Mouse (Mus musculus) embryonic facial prominence, embryonic 10.5 days (tissue): ENCODE data around the gene Bag6. TPM values are rescaled to one million over a fixed set of nuclear protein-coding genes. Genes with fewer than 3 reads are reported as not detected.

Experiments used
- DNase-seq: peaks from one replicate; pipeline ENCODE4 v3.0.0-alpha.2; 2017; ENCODE audit warnings: low spot score
- H3K27ac ChIP-seq: fragments of 300-500 bp; sonication (generic); replicated peaks from 2 replicates; pipeline ENCODE4 v1.5.1; 2016; ENCODE audit warnings: mild to moderate bottlenecking
- H3K27me3 ChIP-seq: fragments of 300-500 bp; sonication (generic); replicated peaks from 2 replicates; pipeline ENCODE4 v1.6.1; 2016; ENCODE audit warnings: low read depth, mild to moderate bottlenecking; ENCODE audit not compliant: poor library complexity, severe bottlenecking
- H3K36me3 ChIP-seq: fragments of 300-500 bp; sonication (generic); replicated peaks from 2 replicates; pipeline ENCODE4 v1.6.1; 2016; ENCODE audit warnings: mild to moderate bottlenecking, moderate library complexity
- H3K4me1 ChIP-seq: fragments of 300-500 bp; sonication (generic); 2 replicates; pipeline ENCODE4 v1.6.1; 2016
- H3K4me3 ChIP-seq: fragments of 300-500 bp; sonication (generic); 2 replicates; pipeline ENCODE4 v1.5.1; 2016; ENCODE audit warnings: mild to moderate bottlenecking, moderate library complexity
- H3K9me3 ChIP-seq: fragments of 300-500 bp; sonication (generic); 2 replicates; pipeline ENCODE4 v1.6.1; 2016; ENCODE audit warnings: mild to moderate bottlenecking
- WGBS: fragments of 180-500 bp; shearing (Covaris S2); methylation state at CpG from one replicate; pipeline ENCODE4 v1.1.7; 2016; 5-methylcytosine and 5-hydroxymethylcytosine counted together
- polyA plus RNA-seq: library from polyadenylated mRNA; unstranded; fragments of >200 nt; fragmentation: Nextera tagmentation; extraction: Ambion mirVana; gene quantifications from 2 replicates; pipeline ENCODE4 v1.2.1, GENCODE M21; 2016

Gene Bag6
- polyA plus RNA-seq, 1 experiment from 2014 or later, result 77.8 TPM

DNA sequence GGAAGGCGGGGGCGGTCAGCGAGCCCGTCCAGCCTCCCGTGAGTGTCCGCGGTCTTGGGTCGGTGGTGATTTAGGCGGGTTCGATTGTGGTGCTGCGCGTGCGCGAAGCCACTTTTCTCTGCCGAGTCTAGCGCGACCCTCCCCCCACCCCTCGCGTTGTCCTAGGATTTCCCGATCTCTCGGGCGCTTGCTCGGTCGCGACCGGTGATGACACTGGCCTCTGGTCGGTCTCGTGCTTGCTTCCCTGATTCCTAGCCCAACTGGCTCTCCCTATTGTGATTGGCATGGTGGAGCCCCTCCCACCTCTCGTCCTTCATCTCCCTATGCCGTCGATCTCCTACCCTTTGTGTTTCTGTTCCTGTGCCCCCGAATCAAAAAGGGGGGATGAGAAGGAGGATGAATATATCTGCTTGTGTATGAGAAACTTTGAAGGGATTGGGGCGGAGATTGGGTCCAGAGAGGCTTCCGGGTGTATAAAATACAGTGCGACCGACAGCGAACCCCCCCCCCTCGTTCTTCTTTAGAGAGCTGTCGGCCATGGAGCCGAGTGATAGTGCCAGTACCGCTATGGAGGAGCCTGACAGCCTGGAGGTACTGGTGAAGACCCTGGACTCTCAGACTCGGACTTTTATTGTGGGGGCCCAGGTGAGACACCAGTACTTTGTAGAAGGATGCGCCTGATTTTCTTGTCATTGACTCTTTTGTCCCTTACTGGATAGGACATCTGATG, 778 bp downstream of the Bag6 start:
- Histone ChIP-seq H3K36me3 (peaks cover 40% of the 10 kb centered on the region), H3K4me3 (peak overlapping the region; percentile 89), H3K27me3 (no peaks in the 10 kb centered on the region), H3K4me1 (peaks cover 16% of the 10 kb centered on the region), H3K27ac (peak overlapping the region; percentile 99), H3K9me3 (no peaks in the 10 kb centered on the region)
- WGBS, result under 1% methylated on average over 43 of the region's 43 CpGs
- DNase-seq, result no peak

DNA sequence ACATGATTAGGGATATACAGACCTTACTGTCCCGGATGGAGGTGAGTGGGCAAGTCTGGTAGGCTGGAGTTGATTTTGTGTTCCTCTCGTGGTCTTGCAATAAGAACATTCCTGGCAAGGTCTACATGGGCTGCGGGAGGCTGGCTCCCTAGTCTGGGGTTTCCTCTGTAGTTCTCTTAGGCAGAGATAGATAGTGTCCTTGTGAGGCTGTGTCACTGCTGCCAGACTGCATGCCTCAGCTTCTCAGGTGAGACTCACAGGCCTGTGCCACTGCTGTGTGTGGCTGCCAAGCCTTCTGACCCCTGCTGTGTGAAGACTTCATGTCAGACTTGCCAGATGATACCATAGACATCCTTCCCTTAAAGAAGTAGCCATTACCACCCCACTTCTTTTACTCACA, 4.3 kb downstream of the Bag6 start:
- Histone ChIP-seq H3K36me3 (peaks cover 70% of the 10 kb centered on the region), H3K27me3 (no peaks in the 10 kb centered on the region), H3K4me3 (no peak overlapping the region), H3K4me1 (peaks cover 16% of the 10 kb centered on the region), H3K9me3 (peaks cover 9% of the 10 kb centered on the region; the same call in 1 of the 2 replicates), H3K27ac (no peak overlapping the region)
- DNase-seq, result no peak
- 94% methylated on average over 3 of the region's 3 CpGs for WGBS

DNA sequence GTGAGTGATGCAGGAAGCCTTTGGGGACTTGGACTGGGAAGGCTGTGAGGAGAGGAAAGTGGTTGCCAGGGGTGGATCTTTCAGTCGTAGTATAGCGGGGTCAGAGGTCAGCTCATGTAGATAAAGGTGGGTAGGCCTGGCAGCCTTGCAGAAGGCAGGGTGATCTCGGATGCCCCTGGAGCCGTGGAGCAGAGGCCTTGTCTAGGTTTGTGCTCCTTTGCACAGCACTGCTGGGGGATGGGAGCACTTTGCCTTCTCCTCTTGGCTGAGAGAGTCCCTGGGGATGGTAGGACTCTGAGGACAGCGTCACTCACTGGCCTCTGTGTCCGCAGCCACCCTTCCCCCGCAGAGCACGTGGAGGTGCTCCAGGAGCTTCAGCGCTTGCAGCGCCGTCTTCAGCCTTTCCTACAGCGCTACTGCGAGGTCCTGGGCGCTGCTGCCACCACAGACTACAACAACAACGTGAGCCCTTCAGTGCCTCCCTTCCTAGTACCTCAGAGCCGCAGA, 5.6 kb downstream of the Bag6 start:
- 81% methylated on average over 16 of the region's 16 CpGs for WGBS
- DNase-seq, result no peak
- H3K4me3 ChIP-seq, result peak overlapping the region; percentile 30; the same call in 1 of the 2 replicates

DNA sequence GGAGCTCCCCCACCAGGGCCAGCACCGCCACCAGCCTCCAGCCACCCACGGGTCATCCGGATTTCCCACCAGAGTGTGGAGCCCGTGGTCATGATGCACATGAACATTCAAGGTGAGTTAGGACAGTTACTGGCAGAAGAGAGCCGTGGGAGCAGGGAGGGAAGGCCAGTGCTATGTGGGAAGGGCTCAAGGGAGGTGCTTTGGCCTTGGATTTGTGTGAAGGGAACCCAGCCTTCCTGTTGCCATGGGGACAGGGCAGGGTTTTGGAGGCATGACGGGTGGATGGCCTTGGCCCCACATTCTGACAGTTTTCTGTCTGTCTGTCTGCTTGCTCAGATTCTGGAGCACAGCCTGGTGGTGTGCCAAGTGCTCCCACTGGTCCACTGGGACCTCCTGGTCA, 7.0 kb downstream of the Bag6 start:
- no peak for DNase-seq
- H3K9me3 ChIP-seq, result peaks cover 9% of the 10 kb centered on the region; the same call in 1 of the 2 replicates
- H3K36me3 ChIP-seq, result peaks cover 97% of the 10 kb centered on the region
- H3K27me3 ChIP-seq, result no peaks in the 10 kb centered on the region
- H3K4me1 ChIP-seq, result peaks cover 6% of the 10 kb centered on the region
- WGBS, result 90% methylated on average over 6 of the region's 6 CpGs
- no peak overlapping the region for H3K27ac ChIP-seq
- H3K4me3 ChIP-seq, result no peak overlapping the region

More for the DNA sequence above, 5.6 kb downstream of the Bag6 start:
- Histone ChIP-seq H3K27ac (no peak overlapping the region), H3K36me3 (peaks cover 83% of the 10 kb centered on the region), H3K4me1 (peaks cover 16% of the 10 kb centered on the region), H3K27me3 (no peaks in the 10 kb centered on the region), H3K9me3 (peaks cover 9% of the 10 kb centered on the region; the same call in 1 of the 2 replicates)

DNA sequence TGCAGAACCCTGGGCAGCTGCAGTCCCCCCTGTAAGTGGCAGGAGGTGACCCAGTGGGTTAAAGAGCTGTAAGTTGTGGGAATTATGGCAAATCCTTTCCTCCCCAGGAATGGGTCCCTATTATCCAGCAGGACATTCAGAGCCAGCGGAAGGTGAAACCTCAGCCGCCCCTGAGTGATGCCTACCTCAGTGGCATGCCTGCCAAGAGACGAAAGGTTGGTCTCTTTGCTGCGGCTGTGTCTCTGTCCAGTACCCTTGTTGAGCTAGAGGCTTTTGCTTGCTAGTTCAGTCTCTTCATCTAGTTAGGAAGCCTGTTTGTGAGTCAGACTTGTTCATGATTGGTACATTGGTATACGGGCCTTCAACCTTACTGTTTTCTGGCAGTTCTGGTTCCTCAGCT, 11.2 kb downstream of the Bag6 start:
- Histone ChIP-seq H3K36me3 (peaks cover 99% of the 10 kb centered on the region), H3K4me1 (no peaks in the 10 kb centered on the region), H3K9me3 (peaks cover 9% of the 10 kb centered on the region; the same call in 1 of the 2 replicates), H3K27ac (no peak overlapping the region), H3K27me3 (no peaks in the 10 kb centered on the region), H3K4me3 (no peak overlapping the region)
- WGBS, result 89% methylated on average over 5 of the region's 5 CpGs
- DNase-seq, result no peak

DNA sequence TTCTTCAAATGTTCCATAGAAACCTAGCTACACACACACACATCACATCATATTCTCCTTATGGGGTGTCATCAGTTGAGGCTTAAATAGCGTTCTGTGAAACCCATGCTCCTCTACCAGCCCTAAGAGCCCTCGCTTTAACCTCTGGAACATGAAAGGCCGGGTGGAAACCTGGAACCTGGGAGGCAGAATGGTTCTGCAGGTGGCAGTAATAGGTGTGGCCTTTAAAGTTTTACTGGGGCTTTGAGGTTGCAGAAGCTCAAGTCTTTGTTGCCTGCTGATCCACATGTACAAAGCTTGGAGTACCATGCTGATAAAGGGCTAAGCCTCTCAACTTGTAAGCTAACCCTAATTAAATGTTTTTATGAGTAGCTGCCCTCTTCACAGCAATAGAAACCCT, 12.4 kb downstream of the Bag6 start:
- peaks cover 99% of the 10 kb centered on the region for H3K36me3 ChIP-seq
- no peak for DNase-seq
- WGBS, result 62% methylated on average over 3 of the region's 3 CpGs

DNA sequence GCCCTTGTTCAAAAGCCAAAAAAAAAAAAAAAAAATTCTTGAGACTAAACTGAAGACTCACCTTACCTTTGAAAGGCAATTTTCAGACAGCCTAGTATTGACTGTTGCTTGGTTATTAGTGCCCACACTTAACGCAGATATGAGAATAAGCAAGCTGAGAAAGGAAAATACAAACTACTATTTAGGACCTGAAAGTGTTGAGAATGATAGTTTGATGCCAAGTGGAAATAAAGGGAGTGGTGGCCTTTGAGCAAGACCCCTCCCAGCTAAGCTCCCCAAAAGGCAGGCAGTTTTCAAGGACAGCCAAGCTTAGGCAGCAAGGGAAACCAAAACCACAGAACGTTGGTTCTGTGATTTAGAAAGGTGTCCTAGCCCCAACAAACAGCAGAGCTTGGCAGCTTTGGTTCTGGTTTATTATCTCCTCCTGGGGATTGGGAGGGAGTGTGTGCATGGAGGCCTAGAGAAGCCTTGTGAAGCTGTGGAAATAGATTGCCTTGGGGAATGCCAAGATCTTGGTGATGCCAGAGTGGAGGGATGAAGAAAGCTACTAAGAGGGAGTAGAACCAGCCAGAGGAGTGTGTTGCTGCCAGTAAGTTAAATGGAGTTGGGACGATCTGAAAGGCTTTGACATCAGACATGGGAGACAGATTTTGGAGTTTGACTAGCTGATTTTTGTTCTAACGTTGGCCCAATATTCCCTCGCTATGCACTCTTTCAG, 13.1 kb downstream of the Bag6 start:
- DNase-seq, result no peak
- H3K9me3 ChIP-seq, result peaks cover 7% of the 10 kb centered on the region; the same call in 1 of the 2 replicates
- no peak overlapping the region; the same call in 1 of the 2 replicates for H3K4me3 ChIP-seq
- WGBS, result 70% methylated on average over 5 of the region's 5 CpGs
- H3K36me3 ChIP-seq, result peaks cover 99% of the 10 kb centered on the region
- H3K27me3 ChIP-seq, result no peaks in the 10 kb centered on the region
- no peaks in the 10 kb centered on the region for H3K4me1 ChIP-seq
- no peak overlapping the region for H3K27ac ChIP-seq

More for the DNA sequence above, 12.4 kb downstream of the Bag6 start:
- Histone ChIP-seq H3K27me3 (no peaks in the 10 kb centered on the region), H3K4me1 (no peaks in the 10 kb centered on the region), H3K4me3 (no peak overlapping the region), H3K27ac (no peak overlapping the region), H3K9me3 (peaks cover 9% of the 10 kb centered on the region; the same call in 1 of the 2 replicates)

DNA sequence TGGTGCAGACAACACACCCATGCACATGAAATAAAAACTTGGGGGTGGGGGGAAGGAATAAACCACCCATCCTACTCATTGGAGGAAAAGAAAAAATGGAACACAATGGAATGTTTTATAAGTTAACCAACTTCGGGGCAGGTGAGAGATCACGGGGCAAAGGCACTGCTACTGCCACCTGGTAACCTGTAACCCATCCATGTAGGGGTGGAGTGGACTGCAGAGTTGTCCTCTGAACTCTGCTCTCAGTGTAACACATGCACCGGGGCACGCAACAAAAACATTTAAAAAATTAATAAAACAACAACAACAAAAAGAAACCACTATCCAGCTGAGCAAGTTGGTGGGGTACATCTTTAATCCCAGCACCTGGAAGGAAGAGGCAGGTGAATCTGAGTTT, 17.1 kb downstream of the Bag6 start:
- H3K27ac ChIP-seq, result no peak overlapping the region
- 95% methylated on average over 4 of the region's 4 CpGs for WGBS
- no peaks in the 10 kb centered on the region for H3K27me3 ChIP-seq
- no peaks in the 10 kb centered on the region for H3K9me3 ChIP-seq
- H3K4me1 ChIP-seq, result peaks cover 12% of the 10 kb centered on the region
- H3K4me3 ChIP-seq, result no peak overlapping the region; the same call in 1 of the 2 replicates
- H3K36me3 ChIP-seq, result peaks cover 99% of the 10 kb centered on the region
- DNase-seq, result no peak

DNA sequence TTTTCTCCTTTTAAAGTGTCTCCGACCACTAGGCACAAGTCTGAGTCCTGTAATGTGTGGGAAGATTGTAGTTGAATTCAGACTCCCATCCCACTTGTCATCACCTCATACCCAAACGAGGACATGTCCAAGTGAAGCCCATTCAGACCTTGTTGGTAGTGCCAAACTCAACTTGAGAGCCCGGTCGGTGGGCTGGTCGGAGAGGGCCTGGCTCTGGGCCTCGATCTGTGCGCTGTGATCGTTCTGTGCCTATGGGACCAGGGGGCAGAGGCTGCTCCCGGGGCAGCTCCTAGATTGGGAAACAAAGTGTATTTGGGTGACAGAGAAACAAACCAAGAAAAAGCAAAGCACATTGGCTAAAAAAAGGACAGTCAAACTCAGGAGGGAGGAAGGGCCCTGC, 18.1 kb downstream of the Bag6 start:
- 91% methylated on average over 9 of the region's 9 CpGs for WGBS
- DNase-seq, result no peak
- Histone ChIP-seq H3K27ac (no peak overlapping the region), H3K4me3 (no peak overlapping the region), H3K4me1 (peaks cover 12% of the 10 kb centered on the region), H3K9me3 (no peaks in the 10 kb centered on the region), H3K36me3 (peaks cover 99% of the 10 kb centered on the region), H3K27me3 (no peaks in the 10 kb centered on the region)

DNA sequence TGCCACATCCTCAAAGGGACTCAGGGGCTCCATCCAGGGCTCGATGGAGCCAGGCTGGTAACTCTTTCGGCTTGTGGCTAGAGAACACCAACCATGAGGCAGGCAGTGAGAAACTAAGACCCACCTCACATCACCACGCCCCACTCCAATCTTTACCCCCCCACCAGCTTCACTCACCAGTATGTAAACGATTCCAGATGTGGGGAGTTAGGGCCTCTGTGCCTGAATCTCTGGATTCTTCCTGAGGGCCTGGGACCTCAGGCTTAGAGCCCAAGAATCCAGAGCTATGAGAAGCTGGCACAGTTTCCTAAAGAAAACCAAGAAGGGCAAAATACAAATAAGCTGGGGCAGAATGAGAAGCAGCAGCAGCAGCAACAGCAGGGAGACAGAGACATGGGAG, 19.0 kb downstream of the Bag6 start:
- no peaks in the 10 kb centered on the region for H3K27me3 ChIP-seq
- H3K9me3 ChIP-seq, result no peaks in the 10 kb centered on the region
- no peak for DNase-seq
- peaks cover 12% of the 10 kb centered on the region for H3K4me1 ChIP-seq
- no peak overlapping the region for H3K27ac ChIP-seq
- 75% methylated on average over 4 of the region's 4 CpGs for WGBS
- no peak overlapping the region; the same call in 1 of the 2 replicates for H3K4me3 ChIP-seq
- H3K36me3 ChIP-seq, result peaks cover 99% of the 10 kb centered on the region

DNA sequence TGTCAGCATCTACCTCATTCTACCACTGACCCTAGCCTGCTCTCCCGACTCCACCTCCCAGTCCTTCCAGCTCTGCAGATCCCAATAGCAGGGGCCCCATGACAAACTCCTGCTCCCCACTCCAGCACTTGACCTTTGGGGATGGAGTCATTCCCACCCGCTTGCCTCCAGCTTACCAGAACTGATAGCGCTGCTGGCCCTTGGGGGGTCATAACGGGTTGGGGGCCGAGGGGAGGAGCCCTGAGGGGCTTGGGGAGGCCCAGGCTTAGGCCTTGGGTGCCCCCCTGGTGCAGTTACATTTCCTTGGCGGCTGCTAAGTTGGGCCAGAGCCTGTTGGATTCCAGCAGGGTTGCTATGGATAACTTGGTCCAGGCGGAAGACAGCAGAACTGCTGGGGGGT, 19.6 kb downstream of the Bag6 start:
- H3K27me3 ChIP-seq, result no peaks in the 10 kb centered on the region
- no peaks in the 10 kb centered on the region for H3K9me3 ChIP-seq
- H3K27ac ChIP-seq, result no peak overlapping the region
- no peak for DNase-seq
- peaks cover 99% of the 10 kb centered on the region for H3K36me3 ChIP-seq
- H3K4me1 ChIP-seq, result peaks cover 12% of the 10 kb centered on the region
- peak overlapping the region; percentile 16; the same call in 1 of the 2 replicates for H3K4me3 ChIP-seq
- 84% methylated on average over 7 of the region's 7 CpGs for WGBS

DNA sequence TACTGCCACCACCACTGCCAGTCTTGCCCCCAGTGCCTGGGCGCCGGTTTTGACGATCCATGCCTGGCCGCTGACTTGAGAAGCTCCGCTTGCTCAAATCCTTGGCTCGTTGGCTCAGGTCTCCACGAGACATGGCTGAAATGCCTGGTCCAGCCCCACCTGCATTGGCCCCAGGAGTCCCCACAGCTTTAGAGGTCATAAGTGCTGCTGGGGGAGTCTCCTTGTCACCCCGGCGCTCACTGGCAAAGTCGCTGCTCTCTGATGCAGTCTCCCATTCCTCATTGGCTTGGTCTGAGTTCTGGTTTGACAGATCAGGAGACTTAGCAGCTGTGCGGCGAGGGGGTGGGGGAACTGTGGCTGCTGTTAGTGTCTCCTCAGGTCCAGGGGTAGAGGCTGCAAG, 20.5 kb downstream of the Bag6 start:
- DNase-seq, result no peak

More for the DNA sequence above, 20.5 kb downstream of the Bag6 start:
- H3K27me3 ChIP-seq, result no peaks in the 10 kb centered on the region
- 93% methylated on average over 12 of the region's 12 CpGs for WGBS
- peak overlapping the region; percentile 16; the same call in 1 of the 2 replicates for H3K4me3 ChIP-seq
- no peak overlapping the region for H3K27ac ChIP-seq
- peaks cover 99% of the 10 kb centered on the region for H3K36me3 ChIP-seq
- H3K9me3 ChIP-seq, result no peaks in the 10 kb centered on the region
- H3K4me1 ChIP-seq, result peaks cover 12% of the 10 kb centered on the region
